ENCODE assay signal across 9 mouse cellular contexts in the genomic region with DNA sequence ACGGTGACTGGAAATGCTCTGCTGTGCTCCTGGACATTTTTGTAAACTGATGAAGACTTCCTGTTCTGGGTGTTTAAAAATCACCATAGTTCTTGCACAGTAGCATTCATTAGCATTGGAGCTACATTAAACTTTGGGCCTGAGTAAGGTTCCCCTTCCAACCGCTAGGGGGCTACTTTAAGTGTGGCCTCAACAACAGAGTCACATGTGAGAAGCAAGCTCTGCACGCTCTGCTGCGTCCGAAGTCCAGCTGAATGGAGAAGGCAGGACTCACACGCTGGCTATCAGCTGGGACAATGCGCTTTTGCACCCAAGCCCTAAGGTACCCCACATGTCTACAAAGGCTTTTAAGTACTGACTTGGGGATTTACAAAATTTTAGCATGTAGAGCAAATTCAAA.
DNase-seq lines count a peak whose midpoint lies in the region; ATAC-seq and TF ChIP-seq lines count a peak whose summit lies in the region.
"Had no signal": no experiment of that assay in that cellular context is flagged by ENCODE, and none has a peak within 500 bp of the region (broad histone marks: within the 10 kb centered on the region; RNA-seq: fewer than 3 reads in every experiment).

No protein-coding gene starts in this region.

- no peaks in the 10 kb centered on the region for H3K27me3 ChIP-seq in forebrain, postnatal 0 days (ENCODE audit: insufficient read depth, low read length)
- H3K27me3 ChIP-seq: embryonic facial prominence, embryonic 12.5 days had no signal

- H3K4me2 ChIP-seq in forebrain, postnatal 0 days (ENCODE audit: low read depth), result no peak overlapping the region
- H3K4me2 ChIP-seq: embryonic facial prominence, embryonic 12.5 days had no signal

- TF ChIP-seq CTCF in layer of hippocampus, adult 2 months (conservative IDR thresholded peaks at IDR 0.05), result peak; percentile 52
- peak; percentile 67 for TF ChIP-seq CTCF in forebrain, postnatal 0 days (IDR thresholded peaks at IDR 0.05; ENCODE audit: low read depth)

- H3K4me3 ChIP-seq in layer of hippocampus, adult 2 months, result no peak overlapping the region
- no peak overlapping the region for H3K4me3 ChIP-seq in forebrain, postnatal 0 days (ENCODE audit: low read depth, low read length)
- H3K4me3 ChIP-seq: embryonic facial prominence, embryonic 12.5 days had no signal

- H3K4me1 ChIP-seq in forebrain, postnatal 0 days (ENCODE audit: insufficient read depth), result no peaks in the 10 kb centered on the region
- H3K4me1 ChIP-seq: embryonic facial prominence, embryonic 12.5 days had no signal

- no peak overlapping the region for H3K27ac ChIP-seq in layer of hippocampus, adult 2 months
- H3K27ac ChIP-seq in forebrain, postnatal 0 days (ENCODE audit: low read depth, low read length), result no peak overlapping the region
- H3K27ac ChIP-seq: embryonic facial prominence, embryonic 12.5 days had no signal

- H3K9me3 ChIP-seq in forebrain, postnatal 0 days (ENCODE audit: low read length), result no peaks in the 10 kb centered on the region
- H3K9me3 ChIP-seq: embryonic facial prominence, embryonic 12.5 days had no signal

- H3K36me3 ChIP-seq in forebrain, postnatal 0 days (ENCODE audit: insufficient read depth), result no peaks in the 10 kb centered on the region
- H3K36me3 ChIP-seq: embryonic facial prominence, embryonic 12.5 days had no signal

- no peak overlapping the region for H3K9ac ChIP-seq in forebrain, postnatal 0 days
- H3K9ac ChIP-seq: embryonic facial prominence, embryonic 12.5 days had no signal

- peak; percentile 80 for ATAC-seq in forebrain, postnatal 0 days

- WGBS in forebrain, postnatal 0 days, result 39% methylated on average over 7 of the region's 7 CpGs

- DNase-seq in layer of hippocampus, adult 2 months (ENCODE audit: low spot score in 2 of 2), result no peak
- no peak for DNase-seq in layer of hippocampus, adult 9-11 months
- peak; percentile 31 for DNase-seq in WW6 (ENCODE audit: low read depth, low spot score)
- DNase-seq in forebrain, postnatal 0 days, result peak; percentile 34
- peak; percentile 4 for DNase-seq in lung, postnatal 36 days
- no peak for DNase-seq in right cerebral cortex, postnatal 25 days
- DNase-seq in urinary bladder, postnatal 10 days (ENCODE audit: low spot score), result no peak
- no peak for DNase-seq in urinary bladder, postnatal 14 days (ENCODE audit: low spot score)

Comparison
In these comparisons a context has a peak if more than half of its experiments do, and no peak if none do; other contexts are left out.
1. DNase-seq: peak in WW6 (single experiment), forebrain, postnatal 0 days (single experiment) and lung, postnatal 36 days (single experiment); none in layer of hippocampus, adult 2 months (0 of 2), layer of hippocampus, adult 9-11 months (single experiment), right cerebral cortex, postnatal 25 days (single experiment), urinary bladder, postnatal 10 days (single experiment) and urinary bladder, postnatal 14 days (single experiment).